Mouse (Mus musculus): ENCODE measurements at regions not wholly inside any gene's neighbourhood (a gene's known extent, or its start where the extent isn't known, plus 50 kb on each side); places are given as distances from the start of the nearest gene placed in this dataset.

GRCm38 (mm10) chrX:147616374-147616773 is 62.5 kb upstream of the Lrch2 start:
- intact Hi-C loops (cut with DNase I), result no loop called here

DNA sequence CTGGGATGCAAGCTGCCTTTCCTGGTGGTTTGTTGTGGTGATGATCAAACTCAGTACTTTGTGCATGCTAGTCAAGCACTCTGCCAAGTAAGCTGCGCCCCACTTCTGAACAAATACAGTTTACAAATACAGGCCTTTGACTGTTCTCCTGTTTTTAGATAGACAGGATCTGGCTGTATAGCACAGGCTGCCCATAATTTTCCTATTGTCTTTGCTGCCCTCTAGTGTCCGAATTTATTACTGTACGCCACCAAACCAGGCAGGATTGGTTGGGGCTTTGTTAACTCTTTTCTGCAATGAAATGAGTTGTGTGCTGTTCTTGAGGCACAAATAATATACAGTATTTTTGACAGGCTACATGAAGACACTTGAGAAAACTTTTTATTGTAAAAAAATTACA is 54.8 kb upstream of the Lrch2 start:
- intact Hi-C loops (cut with DNase I), result loop anchor here (5.0 kb wide), 1 partner anchor 556 kb away; no protein-coding TSS in a partner anchor

Data from adrenal gland (tissue).